Comparison of ENCODE assay signal across 8 mouse cellular contexts in genomic region chr8:87746072-87746471, GRCm38 (mm10).
DNase-seq lines count a peak whose midpoint lies in the region; ATAC-seq and TF ChIP-seq lines count a peak whose summit lies in the region.

No protein-coding gene starts in this region.

- H3K27ac ChIP-seq in cerebellum, adult 2 months (ENCODE audit: insufficient read depth, low read length): no peak overlapping the region
- 0 out of 2 replicates have a peak overlapping the region, but pooled peaks have one; percentile 38 for H3K27ac ChIP-seq in embryonic facial prominence, embryonic 11.5 days (replicated peaks; ENCODE audit: low read depth, low read length)
- H3K27ac ChIP-seq in limb, embryonic 11.5 days (replicated peaks; ENCODE audit: low read depth, low read length): peak overlapping the region; percentile 68
- H3K27ac ChIP-seq in stomach, embryonic 16.5 days (ENCODE audit: low read length): peak overlapping the region; percentile 54; the same call in 1 of the 2 replicates

- H3K9ac ChIP-seq in embryonic facial prominence, embryonic 11.5 days (replicated peaks; ENCODE audit: low read length): no peak overlapping the region
- H3K9ac ChIP-seq in limb, embryonic 11.5 days (ENCODE audit: low read length): 0 out of 2 replicates have a peak overlapping the region, but pooled peaks have one; percentile 0
- H3K9ac ChIP-seq in stomach, embryonic 16.5 days (ENCODE audit: low read length): no peak overlapping the region

- TF ChIP-seq POLR2A in cerebellum, adult 2 months (IDR thresholded peaks at IDR 0.05; ENCODE audit: borderline replicate concordance, insufficient read depth, low read length): no peak

- H3K4me1 ChIP-seq in cerebellum, adult 2 months (ENCODE audit: control insufficient read depth, insufficient read depth, low read length): peaks cover 29% of the 10 kb centered on the region
- peaks cover 7% of the 10 kb centered on the region for H3K4me1 ChIP-seq in embryonic facial prominence, embryonic 11.5 days (ENCODE audit: control insufficient read depth, insufficient read depth, low read length)
- peaks cover 30% of the 10 kb centered on the region for H3K4me1 ChIP-seq in limb, embryonic 11.5 days (ENCODE audit: control insufficient read depth, insufficient read depth, low read length)
- peaks cover 27% of the 10 kb centered on the region for H3K4me1 ChIP-seq in stomach, embryonic 16.5 days (ENCODE audit: control insufficient read depth, insufficient read depth, low read length)

- H3K36me3 ChIP-seq in embryonic facial prominence, embryonic 11.5 days (replicated peaks; ENCODE audit: control insufficient read depth, insufficient read depth, low read depth, low read length): no peaks in the 10 kb centered on the region
- H3K36me3 ChIP-seq in limb, embryonic 11.5 days (ENCODE audit: control insufficient read depth, insufficient read depth, low read length): no peaks in the 10 kb centered on the region
- H3K36me3 ChIP-seq in stomach, embryonic 16.5 days (ENCODE audit: control insufficient read depth, insufficient read depth, low read length): no peaks in the 10 kb centered on the region

- intact Hi-C loops in heart, postnatal 25 days (cut with DNase I): loop anchor here (5.0 kb wide), 1 partner anchor 149 kb away; no protein-coding TSS in a partner anchor

- 22% methylated on average over 14 of the region's 14 CpGs for WGBS in cerebellum, adult 2 months
- WGBS in embryonic facial prominence, embryonic 11.5 days: 48% methylated on average over 14 of the region's 14 CpGs
- 12% methylated on average over 14 of the region's 14 CpGs for WGBS in limb, embryonic 11.5 days
- WGBS in stomach, embryonic 16.5 days: 28% methylated on average over 14 of the region's 14 CpGs

- no peaks in the 10 kb centered on the region for H3K27me3 ChIP-seq in cerebellum, adult 2 months (ENCODE audit: control insufficient read depth, insufficient read depth, low read length)
- H3K27me3 ChIP-seq in embryonic facial prominence, embryonic 11.5 days (ENCODE audit: control insufficient read depth, insufficient read depth, low read length): no peaks in the 10 kb centered on the region
- no peaks in the 10 kb centered on the region for H3K27me3 ChIP-seq in limb, embryonic 11.5 days (ENCODE audit: control insufficient read depth, insufficient read depth, low read length)
- H3K27me3 ChIP-seq in stomach, embryonic 16.5 days (ENCODE audit: control insufficient read depth, insufficient read depth, low read length): no peaks in the 10 kb centered on the region

- no peak overlapping the region for H3K4me3 ChIP-seq in cerebellum, adult 2 months (replicated peaks; ENCODE audit: insufficient read depth, low read depth, low read length)
- H3K4me3 ChIP-seq in embryonic facial prominence, embryonic 11.5 days (ENCODE audit: low read depth, low read length): no peak overlapping the region
- no peak overlapping the region for H3K4me3 ChIP-seq in limb, embryonic 11.5 days (ENCODE audit: low read depth, low read length)
- no peak overlapping the region for H3K4me3 ChIP-seq in stomach, embryonic 16.5 days (replicated peaks; ENCODE audit: low read length)

- H3K4me2 ChIP-seq in embryonic facial prominence, embryonic 11.5 days (ENCODE audit: low read depth, low read length): no peak overlapping the region
- H3K4me2 ChIP-seq in limb, embryonic 11.5 days (ENCODE audit: low read depth, severe bottlenecking): no peak overlapping the region
- no peak overlapping the region for H3K4me2 ChIP-seq in stomach, embryonic 16.5 days (ENCODE audit: low read depth, low read length)

- TF ChIP-seq CTCF in cerebellum, adult 2 months (IDR thresholded peaks at IDR 0.05; ENCODE audit: borderline replicate concordance, insufficient read depth, low read depth, low read length): no peak

- DNase-seq in cerebellum, adult 2 months: peak; percentile 47 to 52
- DNase-seq in embryonic facial prominence, embryonic 11.5 days (ENCODE audit: low spot score): no peak
- peak; percentile 39 for DNase-seq in heart, postnatal 25 days (ENCODE audit: low spot score)
- DNase-seq in limb, embryonic 11.5 days (ENCODE audit: low spot score): peak; percentile 76
- DNase-seq in c-Kit-positive CD71-positive TER-119-positive erythroid progenitor cells, embryonic 14.5 days (ENCODE audit: low spot score): no peak
- no peak for DNase-seq in adrenal gland, adult (ENCODE audit: inconsistent age in 2 of 2, low spot score in 1 of 2)

- no peaks in the 10 kb centered on the region for H3K9me3 ChIP-seq in embryonic facial prominence, embryonic 11.5 days (replicated peaks; ENCODE audit: control insufficient read depth, low read length)
- no peaks in the 10 kb centered on the region for H3K9me3 ChIP-seq in limb, embryonic 11.5 days (ENCODE audit: control insufficient read depth, low read length)
- no peaks in the 10 kb centered on the region for H3K9me3 ChIP-seq in stomach, embryonic 16.5 days (replicated peaks; ENCODE audit: control insufficient read depth, low read length)

- no peak for ATAC-seq in embryonic facial prominence, embryonic 11.5 days (replicated peaks; ENCODE audit: insufficient number of reproducible peaks, low FRiP score, low TSS enrichment, low read depth)
- peak; percentile 63; the same call in 1 of the 2 replicates for ATAC-seq in limb, embryonic 11.5 days (ENCODE audit: insufficient number of reproducible peaks, low FRiP score, low TSS enrichment, low read depth)
- ATAC-seq in stomach, embryonic 16.5 days (ENCODE audit: insufficient read depth, low FRiP score): peak; percentile 71; the same call in 1 of the 2 replicates
- no peak for ATAC-seq in megakaryocyte-erythroid progenitor cell, adult 5-6 weeks (replicated peaks; ENCODE audit: low FRiP score, low TSS enrichment, poor library complexity, severe bottlenecking)

Comparison
In these comparisons a context has a peak if more than half of its experiments do, and no peak if none do; other contexts are left out.
1. DNase-seq: peak in cerebellum, adult 2 months (2 of 2), heart, postnatal 25 days (single experiment) and limb, embryonic 11.5 days (single experiment); none in embryonic facial prominence, embryonic 11.5 days (single experiment), c-Kit-positive CD71-positive TER-119-positive erythroid progenitor cells, embryonic 14.5 days (single experiment) and adrenal gland, adult (0 of 2).
2. ATAC-seq: peak in limb, embryonic 11.5 days (single experiment) and stomach, embryonic 16.5 days (single experiment); none in embryonic facial prominence, embryonic 11.5 days (single experiment) and megakaryocyte-erythroid progenitor cell, adult 5-6 weeks (single experiment).